Mouse (Mus musculus) limb, embryonic 14.5 days (tissue): ENCODE data around the gene Tmem131. TPM values are rescaled to one million over a fixed set of nuclear protein-coding genes. Genes with fewer than 3 reads are reported as not detected.
A peak's percentile ranks its signal among the peaks of the same experiment; 100 is the strongest.

Source experiments
- ATAC-seq: fragments of 200-750 bp; cut with Nextera tagmentation; 2 replicates; pipeline ENCODE4 v1.8.0; 2017; ENCODE audit warnings: low read depth, moderate number of reproducible peaks, moderate TSS enrichment; ENCODE audit not compliant: low FRiP score
- DNase-seq: peaks from one replicate; pipeline ENCODE4 v3.0.0-alpha.2; 2015; ENCODE audit warnings: low spot score
- H3K27ac ChIP-seq: fragments of 300-500 bp; sonication (generic); replicated peaks from 2 replicates; pipeline ENCODE4 v1.5.1; 2014; ENCODE audit warnings: low read depth, mild to moderate bottlenecking, low read length, moderate library complexity, mixed read lengths
- H3K27me3 ChIP-seq: fragments of 300-500 bp; sonication (generic); 2 replicates; pipeline ENCODE4 v1.6.1; 2014; ENCODE audit warnings: low read length, mixed read lengths; ENCODE audit not compliant: control insufficient read depth, insufficient read depth
- H3K36me3 ChIP-seq: fragments of 300-500 bp; sonication (generic); 2 replicates; pipeline ENCODE4 v1.6.1; 2014; ENCODE audit warnings: mild to moderate bottlenecking, low read length, moderate library complexity, mixed read lengths; ENCODE audit not compliant: control insufficient read depth, insufficient read depth
- H3K4me1 ChIP-seq: fragments of 300-500 bp; sonication (generic); 2 replicates; pipeline ENCODE4 v1.6.1; 2014; ENCODE audit warnings: antibody characterized with exemption, low read length, mixed read lengths; ENCODE audit not compliant: control insufficient read depth, insufficient read depth
- H3K4me2 ChIP-seq: fragments of 300-500 bp; sonication (generic); replicated peaks from 2 replicates; pipeline ENCODE4 v1.6.1; 2014; ENCODE audit warnings: low read depth, mild to moderate bottlenecking, low read length, moderate library complexity; ENCODE audit not compliant: severe bottlenecking
- H3K4me3 ChIP-seq: fragments of 300-500 bp; sonication (generic); replicated peaks from 2 replicates; pipeline ENCODE4 v1.5.1; 2014; ENCODE audit warnings: low read length
- H3K9ac ChIP-seq: fragments of 300-500 bp; sonication (generic); 2 replicates; pipeline ENCODE4 v1.6.1; 2014; ENCODE audit warnings: mild to moderate bottlenecking, low read depth, low read length, moderate library complexity; ENCODE audit not compliant: severe bottlenecking
- H3K9me3 ChIP-seq: fragments of 300-500 bp; sonication (generic); 2 replicates; pipeline ENCODE4 v1.6.1; 2016; ENCODE audit warnings: low read length; ENCODE audit not compliant: control insufficient read depth
- POLR2A ChIP-seq: fragments of 200-500 bp; IDR thresholded peaks from 2 replicates; pipeline ENCODE4 v1.8.0; 2012; ENCODE audit warnings: inconsistent platforms, mild to moderate bottlenecking, moderate library complexity, borderline replicate concordance; ENCODE audit not compliant: insufficient read depth, insufficient read length; ENCODE audit errors: extremely low read depth
- WGBS: fragments of 180-500 bp; shearing (Covaris S2); extraction: QIAGEN DNeasy Blood & Tissue Kit; methylation state at CpG from one replicate; pipeline ENCODE4 v1.1.7; 2014; 5-methylcytosine and 5-hydroxymethylcytosine counted together
- polyA plus RNA-seq, 2 experiments: library from polyadenylated mRNA; depleted of rRNA in 1 of 2; stranded (reverse) in 1 of 2; unstranded in 1 of 2; fragments of >200 nt; fragmentation: Nextera tagmentation in 1 of 2; extraction: Ambion mirVana in 1 of 2; gene quantifications; 2 replicates each; pipeline versions ENCODE4 v1.2.1 to v1.2.3; 2012 to 2014

Gene Tmem131
- polyA plus RNA-seq, 2 experiments, result 22.5 to 42.3 TPM

GRCm38 (mm10) chr1:36745661-36746060 lies 197.8 kb downstream of the Tmem131 start:
- no peak overlapping the region for H3K27ac ChIP-seq

GRCm38 (mm10) chr1:36744268-36744944 lies 199.1 kb downstream of the Tmem131 start:
- 26% methylated on average over 17 of the region's 17 CpGs for WGBS
- DNase-seq (peak; percentile 66), ATAC-seq (no peak)
- no peaks in the 10 kb centered on the region; the same call in 1 of the 2 replicates for H3K27me3 ChIP-seq
- no peak overlapping the region for H3K9ac ChIP-seq
- no peaks in the 10 kb centered on the region for H3K4me1 ChIP-seq
- TF ChIP-seq POLR2A, result no peak
- no peaks in the 10 kb centered on the region for H3K36me3 ChIP-seq
- no peak overlapping the region for H3K27ac ChIP-seq
- H3K9me3 ChIP-seq, result no peaks in the 10 kb centered on the region
- H3K4me3 ChIP-seq, result 0 out of 2 replicates have a peak overlapping the region, but pooled peaks have one; percentile 7
- H3K4me2 ChIP-seq, result peak overlapping the region; percentile 35

More at GRCm38 (mm10) chr1:36745661-36746060, 197.8 kb downstream of the Tmem131 start:
- no peak overlapping the region for H3K4me2 ChIP-seq
- H3K4me1 ChIP-seq, result no peaks in the 10 kb centered on the region
- no peak for TF ChIP-seq POLR2A
- ATAC-seq (no peak), DNase-seq (no peak)
- H3K27me3 ChIP-seq, result no peaks in the 10 kb centered on the region; the same call in 1 of the 2 replicates
- 61% methylated on average over 4 of the region's 4 CpGs for WGBS
- H3K4me3 ChIP-seq, result no peak overlapping the region
- H3K36me3 ChIP-seq, result no peaks in the 10 kb centered on the region
- no peaks in the 10 kb centered on the region for H3K9me3 ChIP-seq
- no peak overlapping the region for H3K9ac ChIP-seq

GRCm38 (mm10) chr1:36743046-36743445 lies 200.4 kb downstream of the Tmem131 start:
- Histone ChIP-seq H3K27ac (no peak overlapping the region), H3K27me3 (no peaks in the 10 kb centered on the region; the same call in 1 of the 2 replicates), H3K9me3 (no peaks in the 10 kb centered on the region), H3K4me2 (no peak overlapping the region), H3K36me3 (no peaks in the 10 kb centered on the region), H3K4me3 (no peak overlapping the region), H3K9ac (no peak overlapping the region), H3K4me1 (no peaks in the 10 kb centered on the region)
- 80% methylated on average over 9 of the region's 9 CpGs for WGBS
- DNase-seq (no peak), ATAC-seq (no peak)
- TF ChIP-seq POLR2A, result no peak

Other genes starting within 250 kb of the Tmem131 start
- gene 4933424G06Rik, start 233.5 kb downstream of the Tmem131 start, polyA plus RNA-seq (2012; rRNA removed), result 0.10 TPM in 1 of 2 replicates, not detected in the other
- gene 4933424G06Rik, start 233.5 kb downstream of the Tmem131 start, polyA plus RNA-seq (2014; fragmentation: Nextera tagmentation; extraction: Ambion mirVana), result not detected in 2 replicates
- 162 and 189 TPM in 2 replicates for gene Actr1b, start 229.2 kb downstream of the Tmem131 start, polyA plus RNA-seq (2012; rRNA removed)
- gene Actr1b, start 229.2 kb downstream of the Tmem131 start, polyA plus RNA-seq (2014; fragmentation: Nextera tagmentation; extraction: Ambion mirVana), result 85.7 and 93.1 TPM in 2 replicates
- 0.88 and 1.2 TPM in 2 replicates for gene Zap70, start 181.9 kb downstream of the Tmem131 start, polyA plus RNA-seq (2012; rRNA removed)
- 0.54 and 0.91 TPM in 2 replicates for gene Zap70, start 181.9 kb downstream of the Tmem131 start, polyA plus RNA-seq (2014; fragmentation: Nextera tagmentation; extraction: Ambion mirVana)
- gene Vwa3b, start 82.9 kb upstream of the Tmem131 start, polyA plus RNA-seq (2012; rRNA removed), result 0.33 and 1.0 TPM in 2 replicates
- 1.2 and 1.6 TPM in 2 replicates for gene Vwa3b, start 82.9 kb upstream of the Tmem131 start, polyA plus RNA-seq (2014; fragmentation: Nextera tagmentation; extraction: Ambion mirVana)